Mouse (Mus musculus) forebrain, embryonic 11.5 days (tissue): Measurements from ENCODE around the gene Arl5a. TPM values are rescaled to one million over a fixed set of nuclear protein-coding genes. Genes with fewer than 3 reads are reported as not detected.

Experiments
- ATAC-seq: fragments of 200-750 bp; cut with Nextera tagmentation; replicated peaks from 2 replicates; pipeline ENCODE4 v1.8.0; 2017; ENCODE audit warnings: moderate TSS enrichment; ENCODE audit not compliant: low FRiP score
- DNase-seq: peaks from one replicate; pipeline ENCODE4 v3.0.0-alpha.2; 2017; ENCODE audit warnings: low spot score
- H3K27ac ChIP-seq: fragments of 300-500 bp; sonication (generic); 2 replicates; pipeline ENCODE4 v1.5.1; 2014; ENCODE audit warnings: low read depth, low read length
- H3K27me3 ChIP-seq: fragments of 300-500 bp; sonication (generic); 2 replicates; pipeline ENCODE4 v1.6.1; 2014; ENCODE audit warnings: mild to moderate bottlenecking, low read length, mixed read lengths; ENCODE audit not compliant: control insufficient read depth, insufficient read depth
- H3K36me3 ChIP-seq: fragments of 300-500 bp; sonication (generic); 2 replicates; pipeline ENCODE4 v1.6.1; 2014; ENCODE audit warnings: mild to moderate bottlenecking, low read length, moderate library complexity, mixed read lengths; ENCODE audit not compliant: control insufficient read depth, insufficient read depth
- H3K4me1 ChIP-seq: fragments of 300-500 bp; sonication (generic); replicated peaks from 2 replicates; pipeline ENCODE4 v1.6.1; 2014; ENCODE audit warnings: low read length, mixed read lengths; ENCODE audit not compliant: control insufficient read depth, insufficient read depth
- H3K4me2 ChIP-seq: fragments of 300-500 bp; sonication (generic); 2 replicates; pipeline ENCODE4 v1.6.1; 2014; ENCODE audit warnings: low read depth, mild to moderate bottlenecking, low read length, moderate library complexity, mixed read lengths; ENCODE audit not compliant: severe bottlenecking
- H3K4me3 ChIP-seq: fragments of 300-500 bp; sonication (generic); 2 replicates; pipeline ENCODE4 v1.5.1; 2014; ENCODE audit warnings: low read depth, low read length
- H3K9ac ChIP-seq: fragments of 300-500 bp; sonication (generic); 2 replicates; pipeline ENCODE4 v1.6.1; 2014; ENCODE audit warnings: low read length
- H3K9me3 ChIP-seq: fragments of 300-500 bp; sonication (generic); 2 replicates; pipeline ENCODE4 v1.6.1; 2016; ENCODE audit warnings: low read length, mixed read lengths; ENCODE audit not compliant: control insufficient read depth
- WGBS: fragments of 180-500 bp; shearing (Covaris S2); extraction: QIAGEN DNeasy Blood & Tissue Kit; methylation state at CpG from one replicate; pipeline ENCODE4 v1.1.7; 2014; 5-methylcytosine and 5-hydroxymethylcytosine counted together
- polyA plus RNA-seq: library from polyadenylated mRNA; unstranded; fragments of >200 nt; fragmentation: Nextera tagmentation; extraction: Ambion mirVana; gene quantifications from 2 replicates; pipeline ENCODE4 v1.2.1, GENCODE M21; 2014

Gene Arl5a
- polyA plus RNA-seq, 1 experiment from 2014 or later: 77.8 TPM

GRCm38 (mm10) chr2:52446648-52447047, 21.9 kb upstream of the Arl5a start:
- no peak overlapping the region for H3K4me2 ChIP-seq
- WGBS: 71% methylated on average over 5 of the region's 5 CpGs
- H3K9ac ChIP-seq: no peak overlapping the region
- no peaks in the 10 kb centered on the region for H3K27me3 ChIP-seq
- H3K9me3 ChIP-seq: no peaks in the 10 kb centered on the region
- DNase-seq (no peak), ATAC-seq (no peak)
- no peaks in the 10 kb centered on the region for H3K36me3 ChIP-seq
- H3K27ac ChIP-seq: no peak overlapping the region
- no peak overlapping the region for H3K4me3 ChIP-seq
- H3K4me1 ChIP-seq: no peaks in the 10 kb centered on the region

- ATAC-seq (no peak), DNase-seq (no peak)
- Histone ChIP-seq H3K9me3 (no peaks in the 10 kb centered on the region), H3K4me2 (no peak overlapping the region), H3K9ac (no peak overlapping the region), H3K4me1 (no peaks in the 10 kb centered on the region), H3K36me3 (no peaks in the 10 kb centered on the region), H3K27ac (no peak overlapping the region), H3K4me3 (no peak overlapping the region), H3K27me3 (no peaks in the 10 kb centered on the region)
- 41% methylated on average over 5 of the region's 5 CpGs for WGBS
Measured at GRCm38 (mm10) chr2:52442125-52442524, 17.4 kb upstream of the Arl5a start.

GRCm38 (mm10) chr2:52440420-52441015, 15.8 kb upstream of the Arl5a start:
- Histone ChIP-seq H3K27me3 (no peaks in the 10 kb centered on the region), H3K4me2 (no peak overlapping the region), H3K27ac (no peak overlapping the region), H3K4me1 (no peaks in the 10 kb centered on the region), H3K36me3 (no peaks in the 10 kb centered on the region), H3K9ac (no peak overlapping the region), H3K9me3 (no peaks in the 10 kb centered on the region), H3K4me3 (no peak overlapping the region)
- DNase-seq (no peak), ATAC-seq (no peak)
- WGBS: 84% methylated on average over 4 of the region's 4 CpGs

GRCm38 (mm10) chr2:52438437-52438836, 13.7 kb upstream of the Arl5a start:
- Histone ChIP-seq H3K9me3 (no peaks in the 10 kb centered on the region), H3K9ac (no peak overlapping the region), H3K36me3 (no peaks in the 10 kb centered on the region), H3K4me3 (no peak overlapping the region), H3K4me1 (no peaks in the 10 kb centered on the region), H3K27ac (no peak overlapping the region), H3K4me2 (no peak overlapping the region), H3K27me3 (no peaks in the 10 kb centered on the region)
- ATAC-seq: no peak
- WGBS: 93% methylated on average over 4 of the region's 4 CpGs
- no peak for DNase-seq

- Histone ChIP-seq H3K4me3 (no peak overlapping the region), H3K27me3 (no peaks in the 10 kb centered on the region), H3K9ac (no peak overlapping the region), H3K27ac (no peak overlapping the region), H3K4me1 (no peaks in the 10 kb centered on the region), H3K9me3 (no peaks in the 10 kb centered on the region), H3K36me3 (no peaks in the 10 kb centered on the region), H3K4me2 (no peak overlapping the region)
- no peak for ATAC-seq
- no peak for DNase-seq
- 83% methylated on average over 6 of the region's 6 CpGs for WGBS
Measured at GRCm38 (mm10) chr2:52438013-52438412, 13.3 kb upstream of the Arl5a start.

GRCm38 (mm10) chr2:52435919-52436632, 11.4 kb upstream of the Arl5a start:
- no peaks in the 10 kb centered on the region for H3K4me1 ChIP-seq
- no peaks in the 10 kb centered on the region for H3K36me3 ChIP-seq
- no peak overlapping the region for H3K4me3 ChIP-seq
- DNase-seq: no peak
- ATAC-seq: no peak
- H3K27me3 ChIP-seq: no peaks in the 10 kb centered on the region
- no peak overlapping the region for H3K27ac ChIP-seq
- no peak overlapping the region for H3K9ac ChIP-seq
- H3K4me2 ChIP-seq: no peak overlapping the region
- 81% methylated on average over 14 of the region's 14 CpGs for WGBS
- no peaks in the 10 kb centered on the region for H3K9me3 ChIP-seq

GRCm38 (mm10) chr2:52433365-52433764, 8.7 kb upstream of the Arl5a start:
- Histone ChIP-seq H3K4me1 (no peaks in the 10 kb centered on the region), H3K27ac (no peak overlapping the region), H3K9ac (no peak overlapping the region), H3K4me2 (no peak overlapping the region), H3K9me3 (no peaks in the 10 kb centered on the region), H3K36me3 (no peaks in the 10 kb centered on the region), H3K4me3 (no peak overlapping the region), H3K27me3 (no peaks in the 10 kb centered on the region)
- ATAC-seq: no peak
- 58% methylated on average over 7 of the region's 7 CpGs for WGBS
- no peak for DNase-seq

- WGBS: 88% methylated on average over 3 of the region's 3 CpGs
- H3K4me3 ChIP-seq: no peak overlapping the region
Measured at GRCm38 (mm10) chr2:52427383-52427782, 2.7 kb upstream of the Arl5a start.

GRCm38 (mm10) chr2:52426041-52426440, 1.3 kb upstream of the Arl5a start:
- H3K27me3 ChIP-seq: no peaks in the 10 kb centered on the region
- DNase-seq (no peak), ATAC-seq (no peak)
- no peaks in the 10 kb centered on the region for H3K9me3 ChIP-seq
- H3K4me3 ChIP-seq: no peak overlapping the region
- H3K4me1 ChIP-seq: no peaks in the 10 kb centered on the region
- WGBS: 91% methylated on average over 3 of the region's 3 CpGs
- H3K9ac ChIP-seq: no peak overlapping the region
- H3K4me2 ChIP-seq: no peak overlapping the region
- no peaks in the 10 kb centered on the region for H3K36me3 ChIP-seq
- H3K27ac ChIP-seq: no peak overlapping the region

More at GRCm38 (mm10) chr2:52427383-52427782, 2.7 kb upstream of the Arl5a start:
- Histone ChIP-seq H3K36me3 (no peaks in the 10 kb centered on the region), H3K27me3 (no peaks in the 10 kb centered on the region), H3K4me2 (no peak overlapping the region), H3K27ac (no peak overlapping the region), H3K9ac (no peak overlapping the region), H3K9me3 (no peaks in the 10 kb centered on the region), H3K4me1 (no peaks in the 10 kb centered on the region)
- DNase-seq: no peak
- ATAC-seq: no peak
